Mouse (Mus musculus): ENCODE results near the gene Slit2. TPM values are rescaled to one million over a fixed set of nuclear protein-coding genes. Genes with fewer than 3 reads are reported as not detected.

Slit2 gene
- total and polyA plus RNA-seq, 2 experiments from 2014 or later, result 7.7 to 41.5 TPM

DNA sequence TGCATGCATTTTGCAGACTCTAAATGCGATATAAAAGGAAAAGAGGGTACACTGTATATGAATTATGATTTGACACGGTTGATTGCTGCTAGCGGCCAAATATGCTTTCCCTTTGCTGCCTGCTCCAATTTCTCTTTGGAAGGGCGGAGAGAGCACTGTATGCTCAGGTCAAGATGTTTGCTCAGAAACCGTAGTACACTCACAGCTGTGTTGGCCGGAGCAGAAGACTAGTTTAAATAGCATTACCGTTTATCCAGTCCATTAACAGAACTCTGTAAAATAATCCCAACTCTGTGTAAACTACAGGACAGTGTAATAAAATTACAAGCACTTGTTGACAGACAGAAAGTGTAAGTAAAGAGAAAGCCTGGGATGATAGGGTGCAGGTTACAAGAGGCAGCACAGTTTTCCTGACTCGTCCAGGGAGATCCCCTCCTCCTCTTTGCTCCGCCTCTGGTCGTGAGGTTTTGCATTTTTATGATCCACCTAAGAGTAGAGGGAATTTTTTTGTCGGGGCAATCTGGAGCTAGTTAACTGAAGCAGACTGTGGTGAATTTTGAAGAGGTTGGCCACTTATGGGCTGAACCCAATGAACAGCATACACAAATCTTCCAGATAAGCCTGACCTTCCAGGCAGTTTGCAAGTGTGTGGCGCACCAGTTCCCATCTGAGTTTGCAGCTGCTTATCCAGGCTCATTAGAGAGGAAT, 20.9 kb downstream of the Slit2 start:
- H3K4me1 ChIP-seq (ENCODE audit: insufficient read depth), result no peaks in the 10 kb centered on the region
- no peaks in the 10 kb centered on the region for H3K27me3 ChIP-seq (ENCODE audit: insufficient read depth, low read length)
- no peak overlapping the region for H3K9ac ChIP-seq
- H3K4me3 ChIP-seq (ENCODE audit: low read depth, low read length), result no peak overlapping the region
- no peaks in the 10 kb centered on the region for H3K9me3 ChIP-seq (ENCODE audit: low read length)
- no peak for ATAC-seq
- H3K4me2 ChIP-seq (ENCODE audit: low read depth), result no peak overlapping the region
- no peak for DNase-seq
- H3K36me3 ChIP-seq (ENCODE audit: insufficient read depth), result no peaks in the 10 kb centered on the region
- 71% methylated on average over 12 of the region's 12 CpGs for WGBS
- H3K27ac ChIP-seq (ENCODE audit: low read depth, low read length), result no peak overlapping the region
- TF ChIP-seq CTCF (IDR thresholded peaks at IDR 0.05; ENCODE audit: low read depth), result no peak

DNA sequence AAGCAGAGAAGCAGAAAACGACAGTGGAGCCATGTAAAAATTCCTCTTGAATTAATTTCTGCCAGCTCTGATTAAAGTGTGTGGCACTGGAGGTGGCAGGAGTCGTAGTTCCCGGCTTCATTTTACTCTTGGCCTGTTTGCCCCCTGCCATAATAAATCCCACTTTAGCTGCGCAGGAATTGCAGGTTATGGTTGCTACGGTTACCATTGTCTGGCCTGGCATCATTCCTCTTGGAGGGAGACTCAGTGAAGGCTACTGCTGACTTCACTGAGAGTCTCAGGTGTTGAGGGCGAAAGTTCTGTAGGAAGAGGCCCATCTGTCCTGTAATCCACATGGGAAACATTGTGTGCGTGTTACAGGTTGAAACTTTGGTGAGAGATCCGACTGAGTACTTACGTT, 22.6 kb downstream of the Slit2 start:
- Histone ChIP-seq H3K27me3 (ENCODE audit: insufficient read depth, low read length) (no peaks in the 10 kb centered on the region), H3K27ac (ENCODE audit: low read depth, low read length) (no peak overlapping the region), H3K36me3 (ENCODE audit: insufficient read depth) (no peaks in the 10 kb centered on the region), H3K4me2 (ENCODE audit: low read depth) (no peak overlapping the region), H3K9me3 (ENCODE audit: low read length) (no peaks in the 10 kb centered on the region), H3K4me3 (ENCODE audit: low read depth, low read length) (no peak overlapping the region), H3K4me1 (ENCODE audit: insufficient read depth) (no peaks in the 10 kb centered on the region), H3K9ac (no peak overlapping the region)
- DNase-seq (no peak), ATAC-seq (no peak)
- TF ChIP-seq CTCF (IDR thresholded peaks at IDR 0.05; ENCODE audit: low read depth), result no peak
- 34% methylated on average over 9 of the region's 9 CpGs for WGBS

GRCm38 (mm10) chr5:48006059-48006458, 23.1 kb downstream of the Slit2 start:
- H3K4me3 ChIP-seq (ENCODE audit: low read depth, low read length), result no peak overlapping the region
- no peaks in the 10 kb centered on the region for H3K9me3 ChIP-seq (ENCODE audit: low read length)
- no peak for TF ChIP-seq CTCF (IDR thresholded peaks at IDR 0.05; ENCODE audit: low read depth)
- H3K27me3 ChIP-seq (ENCODE audit: insufficient read depth, low read length), result no peaks in the 10 kb centered on the region
- ATAC-seq (no peak), DNase-seq (no peak)
- no peaks in the 10 kb centered on the region for H3K4me1 ChIP-seq (ENCODE audit: insufficient read depth)
- no peaks in the 10 kb centered on the region for H3K36me3 ChIP-seq (ENCODE audit: insufficient read depth)
- no peak overlapping the region for H3K9ac ChIP-seq
- H3K4me2 ChIP-seq (ENCODE audit: low read depth), result no peak overlapping the region
- no peak overlapping the region for H3K27ac ChIP-seq (ENCODE audit: low read depth, low read length)

DNA sequence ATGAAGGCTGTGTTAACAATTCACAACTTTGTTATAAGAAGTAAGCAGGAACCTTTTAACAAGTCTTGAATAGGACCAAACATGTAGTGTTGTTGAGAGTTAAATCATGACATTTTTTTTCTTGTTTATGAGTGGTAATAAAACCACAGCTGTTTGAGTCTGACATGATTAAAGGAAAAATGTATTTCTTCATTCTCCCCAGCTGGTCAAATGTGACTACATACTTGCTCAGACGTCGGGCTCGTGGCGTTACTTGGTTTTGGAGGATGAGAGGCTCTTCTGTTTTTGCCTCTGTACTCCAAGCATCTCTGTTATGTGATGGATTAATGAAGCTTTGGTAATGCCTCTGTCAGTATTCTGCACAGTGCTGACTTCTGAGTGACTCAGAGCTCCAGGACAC, 40.5 kb downstream of the Slit2 start:
- H3K27ac ChIP-seq (ENCODE audit: low read depth, low read length), result no peak overlapping the region
- TF ChIP-seq CTCF (IDR thresholded peaks at IDR 0.05; ENCODE audit: low read depth), result no peak
- 87% methylated on average over 4 of the region's 4 CpGs for WGBS

GRCm38 (mm10) chr5:48034875-48035274, 51.9 kb downstream of the Slit2 start:
- WGBS, result 81% methylated on average over 1 of the region's 1 CpGs
- Histone ChIP-seq H3K4me3 (ENCODE audit: low read depth, low read length) (no peak overlapping the region), H3K27me3 (ENCODE audit: insufficient read depth, low read length) (no peaks in the 10 kb centered on the region), H3K9me3 (ENCODE audit: low read length) (no peaks in the 10 kb centered on the region), H3K4me2 (ENCODE audit: low read depth) (no peak overlapping the region), H3K27ac (ENCODE audit: low read depth, low read length) (no peak overlapping the region), H3K9ac (no peak overlapping the region), H3K36me3 (ENCODE audit: insufficient read depth) (no peaks in the 10 kb centered on the region), H3K4me1 (ENCODE audit: insufficient read depth) (no peaks in the 10 kb centered on the region)
- TF ChIP-seq CTCF (IDR thresholded peaks at IDR 0.05; ENCODE audit: low read depth), result no peak
- ATAC-seq, result no peak
- DNase-seq, result no peak

More for the DNA sequence above, 40.5 kb downstream of the Slit2 start:
- Histone ChIP-seq H3K9me3 (ENCODE audit: low read length) (no peaks in the 10 kb centered on the region), H3K36me3 (ENCODE audit: insufficient read depth) (no peaks in the 10 kb centered on the region), H3K27me3 (ENCODE audit: insufficient read depth, low read length) (no peaks in the 10 kb centered on the region), H3K4me2 (ENCODE audit: low read depth) (no peak overlapping the region), H3K4me3 (ENCODE audit: low read depth, low read length) (no peak overlapping the region), H3K9ac (no peak overlapping the region), H3K4me1 (ENCODE audit: insufficient read depth) (no peaks in the 10 kb centered on the region)
- DNase-seq (no peak), ATAC-seq (no peak)

DNA sequence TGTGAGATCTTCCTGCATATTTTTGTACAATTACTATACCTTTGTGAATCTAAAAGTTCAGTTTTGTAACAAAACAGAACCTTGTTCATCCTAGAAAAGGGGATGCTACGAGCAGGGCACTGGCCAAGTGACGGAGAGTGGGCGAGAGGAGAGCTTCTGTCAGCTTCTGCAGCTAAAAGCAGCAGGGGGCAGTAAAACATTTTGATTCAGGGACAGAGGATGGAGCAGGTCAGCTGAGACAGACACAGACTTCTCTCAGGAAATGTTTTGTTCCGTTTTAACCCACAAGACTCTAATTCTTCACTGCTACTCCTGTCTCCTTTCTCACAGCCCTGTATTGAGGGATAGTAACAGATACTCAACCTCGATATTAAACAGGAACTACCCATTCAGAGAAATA, 55.1 kb downstream of the Slit2 start:
- H3K4me2 ChIP-seq (ENCODE audit: low read depth), result no peak overlapping the region
- TF ChIP-seq CTCF (IDR thresholded peaks at IDR 0.05; ENCODE audit: low read depth), result peak; percentile 50
- H3K36me3 ChIP-seq (ENCODE audit: insufficient read depth), result no peaks in the 10 kb centered on the region
- H3K4me3 ChIP-seq (ENCODE audit: low read depth, low read length), result no peak overlapping the region
- no peak overlapping the region for H3K27ac ChIP-seq (ENCODE audit: low read depth, low read length)
- 39% methylated on average over 5 of the region's 5 CpGs for WGBS
- H3K9me3 ChIP-seq (ENCODE audit: low read length), result no peaks in the 10 kb centered on the region
- no peaks in the 10 kb centered on the region for H3K4me1 ChIP-seq (ENCODE audit: insufficient read depth)
- no peaks in the 10 kb centered on the region for H3K27me3 ChIP-seq (ENCODE audit: insufficient read depth, low read length)
- DNase-seq (peak; percentile 27), ATAC-seq (peak; percentile 55)
- H3K9ac ChIP-seq, result no peak overlapping the region

DNA sequence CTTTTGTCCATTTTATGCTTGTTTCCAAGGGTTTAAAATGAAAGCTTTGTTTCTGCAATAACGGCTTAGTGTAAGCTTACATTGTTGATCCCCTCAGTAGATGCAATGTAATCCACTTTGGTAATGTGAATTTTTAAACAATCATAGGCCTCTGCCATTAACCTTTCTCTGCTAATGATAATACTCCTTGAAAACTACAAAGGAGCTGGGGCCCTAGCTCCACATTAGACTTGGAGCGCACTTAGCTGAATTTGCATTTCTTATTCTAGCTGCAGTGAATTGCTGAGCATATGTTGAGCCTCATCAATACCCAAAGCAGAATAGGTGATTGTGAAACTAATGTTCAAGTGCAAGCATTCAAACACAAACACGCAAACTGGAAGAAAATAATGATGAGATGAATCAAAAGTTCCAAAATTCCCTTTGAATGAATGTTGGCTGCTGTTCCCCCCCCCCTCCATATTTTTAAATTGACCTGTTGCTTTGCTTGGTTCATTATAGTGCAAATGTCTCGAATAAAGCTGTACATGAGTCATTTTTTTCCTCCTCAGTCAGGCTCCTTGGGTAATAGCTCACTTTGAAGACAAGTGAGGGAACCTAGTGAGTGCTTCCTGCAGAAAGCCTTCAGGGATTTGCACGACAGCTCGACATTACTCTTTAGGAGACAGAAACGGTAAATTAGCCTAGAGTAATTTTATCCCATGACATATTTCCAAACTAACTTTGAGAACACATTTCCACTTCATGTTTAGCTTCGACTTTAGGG, 66.2 kb downstream of the Slit2 start:
- TF ChIP-seq CTCF (IDR thresholded peaks at IDR 0.05; ENCODE audit: low read depth), result no peak
- no peak for DNase-seq
- H3K9me3 ChIP-seq (ENCODE audit: low read length), result no peaks in the 10 kb centered on the region
- 12% methylated on average over 8 of the region's 8 CpGs for WGBS
- H3K9ac ChIP-seq, result no peak overlapping the region
- no peak overlapping the region for H3K4me3 ChIP-seq (ENCODE audit: low read depth, low read length)
- H3K27ac ChIP-seq (ENCODE audit: low read depth, low read length), result no peak overlapping the region
- ATAC-seq, result no peak; the same call in 1 of the 2 replicates
- no peaks in the 10 kb centered on the region for H3K27me3 ChIP-seq (ENCODE audit: insufficient read depth, low read length)
- no peaks in the 10 kb centered on the region for H3K36me3 ChIP-seq (ENCODE audit: insufficient read depth)
- no peaks in the 10 kb centered on the region for H3K4me1 ChIP-seq (ENCODE audit: insufficient read depth)
- no peak overlapping the region for H3K4me2 ChIP-seq (ENCODE audit: low read depth)
